Mouse (Mus musculus) kidney, postnatal 10 days (tissue): ENCODE results near the gene Eif2ak2.
A peak's percentile ranks its signal among the peaks of the same experiment; 100 is the strongest.

ENCODE experiments used
- DNase-seq: peaks from one replicate; pipeline ENCODE4 v3.0.0; 2021; ENCODE audit warnings: mixed read lengths

The Eif2ak2 gene

DNA sequence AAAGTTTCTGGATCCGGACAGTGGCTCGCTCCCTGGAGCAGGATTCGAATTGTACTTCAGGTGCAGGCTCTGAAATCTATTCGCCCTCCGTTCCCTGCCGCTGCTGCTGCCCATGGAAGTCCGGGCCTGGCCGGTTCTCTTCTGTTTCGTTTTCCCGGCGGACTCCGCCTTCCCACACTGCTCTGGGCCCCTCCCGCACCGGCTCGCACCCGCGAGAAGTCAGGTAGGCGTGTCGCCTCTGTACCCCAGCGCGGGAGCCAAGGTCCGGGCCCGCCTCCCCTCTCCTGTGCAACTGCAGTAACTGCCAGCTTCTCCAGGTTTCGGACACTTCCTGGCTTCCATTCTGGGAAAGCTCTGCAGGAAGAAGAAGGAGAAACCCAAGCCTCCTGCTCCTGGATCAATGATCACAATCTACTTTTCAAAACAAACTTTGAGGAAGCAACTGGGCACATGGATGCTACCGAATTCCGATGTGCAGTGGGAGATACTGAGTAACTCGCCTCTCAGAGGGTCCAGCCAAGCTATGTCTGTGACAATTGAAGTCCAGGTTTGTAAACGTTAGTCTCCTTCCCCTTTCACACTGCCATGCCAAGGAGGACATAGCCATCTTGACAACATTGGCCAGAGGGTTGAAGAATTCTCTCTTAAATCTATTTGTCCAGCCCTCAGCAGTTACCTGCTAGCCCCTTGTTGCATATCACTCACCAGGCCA lies at the start of gene Eif2ak2:
Eif2ak2 (minus strand) TSS at position 173 of the 712 bp plus-strand sequence.
- DNase-seq: peak; percentile 93

DNA sequence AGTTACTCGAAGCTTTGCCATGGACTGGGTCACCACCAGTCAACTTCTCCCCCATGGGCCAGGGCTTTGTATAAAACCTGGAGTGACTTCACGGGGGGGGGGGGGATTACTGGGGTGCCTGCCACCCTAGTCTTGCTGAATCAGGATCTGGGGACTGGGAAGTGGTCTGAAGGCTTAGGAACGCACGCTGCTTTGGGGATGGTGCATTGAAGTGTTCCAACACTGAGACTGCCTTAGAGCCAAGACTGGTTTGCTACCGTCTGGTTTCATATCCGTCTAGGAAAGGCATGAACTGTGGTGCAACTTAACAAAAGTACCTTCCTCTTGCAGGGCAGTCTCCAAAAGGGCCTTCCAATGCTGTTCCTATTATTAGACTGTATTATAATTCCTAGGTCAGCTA lies 35.3 kb upstream of the Eif2ak2 start:
- no peak for DNase-seq

DNA sequence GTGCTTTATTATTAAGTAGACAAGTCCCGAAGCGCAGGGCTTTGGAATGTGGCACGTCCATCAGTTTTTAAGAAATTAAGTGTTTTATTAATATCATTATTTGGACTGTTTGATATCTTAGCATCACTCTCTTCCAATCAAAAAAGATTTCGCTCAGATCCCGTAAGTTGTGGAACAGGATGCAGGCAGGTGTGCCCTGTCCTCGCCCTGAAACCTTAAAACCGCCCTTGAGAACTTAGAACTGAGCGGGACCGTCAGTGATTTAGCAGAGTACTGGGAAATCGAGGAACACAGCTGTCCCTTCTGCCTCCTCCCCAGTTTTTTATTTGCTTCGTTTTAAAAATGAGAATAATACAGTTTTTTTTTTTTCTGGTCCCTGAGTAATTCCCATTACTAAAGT lies 34.5 kb upstream of the Eif2ak2 start:
- no peak for DNase-seq

DNA sequence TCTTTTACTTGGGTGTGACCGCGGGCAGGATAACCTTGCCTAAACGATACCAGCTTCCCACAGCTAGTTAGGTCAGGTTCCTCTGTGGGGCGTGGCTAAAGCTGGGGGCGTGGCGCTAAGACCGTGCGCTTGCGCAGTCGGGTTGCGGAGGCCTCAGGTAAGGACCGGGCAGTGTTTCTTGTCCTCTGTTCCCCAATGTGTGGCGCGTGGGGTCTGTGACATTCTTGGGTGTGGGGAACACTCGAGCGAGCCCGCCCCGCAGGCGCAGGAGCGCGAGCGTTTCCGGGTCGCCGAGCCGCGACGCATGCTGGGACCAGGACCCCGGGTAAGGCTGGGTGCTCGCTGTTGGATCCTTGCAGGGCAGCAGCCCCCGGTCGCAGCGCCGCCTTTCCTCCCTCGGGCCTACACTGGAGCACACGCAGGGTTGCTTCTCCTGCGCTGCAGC lies 34.0 kb upstream of the Eif2ak2 start, which contains the start of gene Cebpzos:
Cebpzos (plus strand) TSS at position 132 of the 445 bp plus-strand sequence.
- peak; percentile 89 for DNase-seq

DNA sequence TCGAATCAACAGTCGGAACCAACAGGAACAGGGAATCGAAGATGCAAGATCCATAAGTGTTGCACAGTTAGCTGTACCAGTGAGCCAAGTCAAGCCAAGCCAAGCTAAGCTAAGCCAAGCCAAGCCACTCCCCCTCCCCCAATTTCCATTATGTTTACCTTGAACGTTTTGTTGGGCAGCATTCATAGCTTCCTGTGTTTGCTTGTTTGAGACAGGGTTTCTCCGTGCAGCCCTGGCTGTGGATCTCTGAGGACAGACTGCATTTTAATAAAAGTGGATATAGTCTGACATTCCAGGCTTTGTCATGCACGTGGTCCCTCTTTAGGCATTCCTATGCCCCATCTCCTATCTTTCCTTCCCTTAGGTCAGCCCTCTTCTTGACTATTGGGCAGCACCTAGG lies 33.4 kb upstream of the Eif2ak2 start:
- DNase-seq: no peak

DNA sequence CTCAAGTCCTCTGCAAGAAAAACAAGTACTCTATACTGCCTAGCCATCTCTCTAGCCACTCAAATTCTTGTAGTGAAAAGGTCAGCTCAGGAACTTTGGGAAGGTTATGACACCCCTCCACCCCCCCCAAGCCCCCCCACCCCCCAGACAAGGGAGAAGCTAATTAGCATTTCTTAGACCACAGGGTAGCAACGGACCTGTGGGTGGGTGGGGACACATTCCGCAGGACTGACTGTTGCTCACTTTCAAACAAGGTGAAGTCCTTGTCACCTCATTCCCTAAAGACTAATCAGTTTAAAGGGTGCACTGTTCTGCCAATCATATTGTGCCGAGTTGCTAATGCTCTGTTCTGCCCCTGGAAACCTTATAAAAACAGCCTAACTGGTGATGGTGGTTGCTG lies 31.5 kb upstream of the Eif2ak2 start:
- no peak for DNase-seq

DNA sequence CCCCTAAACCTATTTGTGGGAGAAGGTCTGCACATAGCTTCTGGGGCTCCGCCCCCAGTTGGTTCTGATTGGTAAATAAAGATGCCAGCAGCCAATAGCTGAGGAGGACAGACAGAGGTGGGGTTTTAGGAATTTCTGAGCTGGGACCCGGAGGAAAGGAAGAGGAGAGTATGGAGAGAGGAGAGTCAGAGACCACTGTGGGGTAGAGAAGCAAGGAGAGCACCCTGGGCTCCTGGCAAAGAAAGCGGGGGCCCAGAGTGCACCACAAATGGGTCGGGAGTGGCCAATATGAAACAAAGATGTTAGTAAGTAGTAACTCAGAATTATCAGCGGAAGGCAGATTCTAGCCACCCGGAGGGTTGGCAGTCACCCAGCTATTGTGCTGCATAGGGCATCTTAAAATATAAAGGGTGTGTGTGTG lies 30.5 kb upstream of the Eif2ak2 start:
- DNase-seq: peak; percentile 36

DNA sequence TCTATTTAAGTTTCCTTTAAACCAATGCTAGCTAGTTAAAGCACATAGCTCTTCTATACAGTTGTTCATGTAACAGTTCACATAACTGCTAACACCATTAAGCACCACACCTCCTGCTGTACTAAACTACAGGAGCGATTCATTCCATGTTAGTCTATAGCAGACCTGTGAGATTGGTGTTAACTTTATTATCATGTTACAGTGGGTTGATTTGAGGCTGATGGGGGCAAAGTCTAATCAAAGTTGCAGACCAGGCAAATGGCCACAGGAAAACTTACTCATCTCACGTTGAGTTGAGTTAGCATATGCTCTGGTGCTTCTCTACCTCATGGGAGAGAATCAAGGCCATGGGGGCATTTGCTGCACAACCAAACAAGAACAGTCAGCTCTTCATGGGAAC lies 27.0 kb upstream of the Eif2ak2 start:
- no peak for DNase-seq

DNA sequence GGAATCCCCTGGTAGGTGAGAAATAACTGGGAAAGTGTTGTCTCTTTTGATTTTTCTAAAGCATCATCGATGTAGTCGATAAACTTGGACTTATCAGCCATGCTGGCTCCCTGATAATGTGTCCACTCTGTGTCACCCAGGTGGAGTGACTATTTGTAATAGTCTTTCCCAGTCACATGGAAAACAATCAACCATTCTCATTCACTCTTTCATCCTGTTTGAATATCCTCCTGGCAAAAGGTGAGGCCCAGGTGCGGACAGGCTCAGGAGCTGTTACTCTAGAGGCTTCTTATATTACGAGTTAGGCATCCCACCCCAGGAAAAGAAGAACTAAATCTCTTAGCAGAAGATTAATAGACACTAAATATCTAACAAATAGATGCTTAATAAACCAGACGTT lies 24.5 kb upstream of the Eif2ak2 start, which contains the start of gene Sult6b1:
Sult6b1 (minus strand) TSS at position 101 of the 400 bp plus-strand sequence.
- DNase-seq: no peak

DNA sequence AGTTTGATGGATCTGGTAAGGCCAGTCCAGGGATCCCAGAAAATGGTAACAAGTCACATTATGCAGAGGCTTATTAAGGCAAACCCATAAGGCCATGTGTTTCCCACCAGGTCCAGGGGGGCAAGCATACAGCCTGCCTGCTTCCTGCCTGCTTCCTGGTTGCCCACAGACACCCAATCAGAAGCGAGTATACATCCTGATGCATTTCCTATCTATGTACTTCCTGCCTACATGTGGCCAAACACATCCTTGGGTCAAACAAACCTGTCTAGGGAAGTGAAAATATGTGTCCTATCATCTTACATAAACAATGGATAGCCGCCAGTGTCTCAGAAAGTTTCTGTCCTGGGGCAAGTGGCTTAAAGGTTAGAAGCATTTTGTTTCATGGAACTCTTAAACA lies 20.8 kb upstream of the Eif2ak2 start:
- DNase-seq: no peak

DNA sequence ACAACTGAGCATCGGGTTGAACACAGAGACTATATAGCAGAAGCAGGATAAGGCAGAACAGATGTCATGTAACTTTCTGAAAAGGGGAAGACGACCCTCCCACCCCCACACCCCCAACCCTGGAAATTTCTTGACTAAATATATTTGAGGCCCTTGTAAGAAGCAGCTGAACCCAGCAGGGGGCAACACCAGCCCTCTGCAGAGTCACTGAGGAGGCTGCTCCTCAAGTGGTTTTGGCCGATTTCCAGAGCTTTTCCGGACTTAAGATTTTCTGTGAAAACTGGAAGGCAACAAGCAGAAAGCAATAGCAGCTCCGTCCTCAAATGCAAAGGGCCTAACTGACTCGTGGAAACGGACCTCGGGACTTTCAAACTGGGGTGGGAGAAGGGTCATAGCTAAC lies 13.0 kb upstream of the Eif2ak2 start:
- DNase-seq: peak; percentile 85

DNA sequence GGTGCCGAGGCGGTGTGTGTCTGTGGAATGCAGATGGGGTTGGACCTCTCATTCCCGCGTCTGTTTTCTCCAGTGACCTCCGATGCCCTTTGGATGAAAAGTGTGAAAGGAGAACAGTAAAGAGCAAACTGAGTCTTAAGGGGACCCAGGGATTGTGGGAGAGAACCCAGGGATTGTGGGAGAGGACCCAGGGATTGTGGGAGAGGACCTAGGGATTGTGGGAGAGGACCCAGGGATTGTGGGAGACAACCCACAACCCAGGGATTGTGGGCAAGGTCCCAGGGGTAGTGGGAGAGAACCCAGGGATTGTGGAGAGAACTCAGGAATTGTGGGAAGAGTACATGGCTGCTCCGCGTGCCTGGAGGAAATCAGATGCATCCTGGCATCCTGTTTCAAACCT lies 12.6 kb upstream of the Eif2ak2 start:
- no peak for DNase-seq

DNA sequence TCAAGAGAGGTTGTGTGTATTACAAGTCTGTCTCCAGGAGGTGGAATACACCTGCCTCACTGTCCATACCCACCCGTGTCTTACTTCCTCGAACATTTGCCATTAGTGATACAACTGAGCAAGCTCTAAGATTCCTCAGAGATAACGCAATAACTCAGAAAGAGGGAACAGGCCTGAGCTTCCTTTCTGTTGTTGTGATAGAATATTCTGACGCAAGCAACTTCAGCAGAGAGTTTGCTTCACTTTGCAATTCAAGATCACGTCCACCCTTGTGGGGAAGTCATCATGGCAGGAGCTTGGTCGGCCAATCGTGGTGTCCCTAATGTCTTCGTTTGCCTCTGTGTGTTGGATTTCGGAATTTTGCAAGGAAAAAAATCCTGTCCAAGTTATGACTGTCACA lies 8.6 kb upstream of the Eif2ak2 start:
- no peak for DNase-seq

DNA sequence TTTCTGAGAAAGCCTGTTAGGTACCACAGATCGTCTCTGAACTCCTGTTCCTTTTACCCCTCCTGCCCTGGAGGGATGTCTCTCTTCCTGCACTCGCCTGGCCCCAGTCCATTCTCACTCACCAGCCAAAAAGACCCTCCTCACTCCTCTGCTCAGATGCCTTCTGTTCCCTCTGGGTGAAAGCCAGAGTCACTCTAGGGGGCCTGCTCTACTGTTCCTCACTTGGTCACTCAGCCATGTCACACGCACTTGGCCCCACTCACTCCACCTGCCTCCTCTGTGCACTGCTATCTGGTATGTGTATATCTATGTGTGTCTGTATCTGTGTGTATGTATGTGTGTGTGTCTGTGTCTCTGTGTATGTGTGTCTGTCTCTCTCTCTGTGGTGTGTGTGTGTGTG lies 6.8 kb upstream of the Eif2ak2 start:
- DNase-seq: no peak

DNA sequence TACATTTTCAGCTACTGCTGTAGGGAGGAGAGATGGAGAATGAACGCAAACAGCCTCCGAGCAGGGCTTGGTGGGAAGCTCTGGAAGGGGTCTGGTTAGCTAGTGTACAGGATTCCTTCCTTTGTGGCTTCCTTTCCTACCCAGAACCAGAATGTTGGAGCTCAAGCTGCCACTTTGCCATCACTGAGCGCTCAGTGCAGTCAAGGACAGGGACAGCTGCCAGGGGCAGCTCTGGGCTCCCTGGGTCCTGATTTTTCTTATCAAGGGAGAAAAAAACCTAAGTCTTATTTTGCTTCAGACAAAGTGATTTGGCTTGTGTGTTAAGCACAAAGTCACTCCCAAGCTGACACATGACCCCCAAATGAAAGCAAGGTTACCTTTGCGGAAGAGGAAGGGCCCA lies 6.2 kb upstream of the Eif2ak2 start:
- DNase-seq: no peak

DNA sequence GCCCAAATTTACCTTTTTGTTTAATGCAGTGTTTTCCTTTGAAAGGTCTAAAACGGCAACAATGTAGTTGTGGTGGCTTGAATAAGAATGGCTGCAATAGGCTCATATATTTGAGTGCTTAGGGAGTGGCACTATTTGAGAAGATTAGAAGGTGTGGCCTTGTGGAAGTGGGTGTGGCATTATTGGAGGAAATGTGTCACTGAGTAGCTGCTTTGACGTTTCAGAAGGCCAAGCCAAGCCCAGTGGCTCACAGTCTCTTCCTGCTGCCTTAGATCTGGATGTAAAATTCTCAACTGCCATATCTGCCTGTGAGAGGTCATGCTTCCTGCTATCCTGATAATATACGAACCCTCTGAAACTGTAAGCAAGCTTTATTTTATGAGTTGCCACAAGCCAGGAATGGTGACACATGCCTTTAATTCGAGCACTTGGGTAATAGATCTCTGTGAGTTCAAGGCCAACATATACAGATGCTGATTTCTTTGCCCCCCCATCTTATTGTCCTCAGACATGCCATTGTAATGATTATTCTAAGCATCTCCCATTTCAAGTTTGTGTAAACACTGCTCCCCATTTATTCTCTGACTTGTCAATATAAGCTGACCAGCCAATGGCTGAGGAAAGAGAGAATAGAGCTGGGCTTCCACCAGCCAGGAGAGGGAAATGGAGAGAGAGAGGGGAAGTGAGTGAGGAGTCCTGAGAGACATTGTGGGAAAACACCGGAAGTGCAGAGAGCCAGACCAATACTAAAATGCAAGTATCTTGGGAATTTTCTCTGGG lies 3.1 kb upstream of the Eif2ak2 start:
- no peak for DNase-seq

DNA sequence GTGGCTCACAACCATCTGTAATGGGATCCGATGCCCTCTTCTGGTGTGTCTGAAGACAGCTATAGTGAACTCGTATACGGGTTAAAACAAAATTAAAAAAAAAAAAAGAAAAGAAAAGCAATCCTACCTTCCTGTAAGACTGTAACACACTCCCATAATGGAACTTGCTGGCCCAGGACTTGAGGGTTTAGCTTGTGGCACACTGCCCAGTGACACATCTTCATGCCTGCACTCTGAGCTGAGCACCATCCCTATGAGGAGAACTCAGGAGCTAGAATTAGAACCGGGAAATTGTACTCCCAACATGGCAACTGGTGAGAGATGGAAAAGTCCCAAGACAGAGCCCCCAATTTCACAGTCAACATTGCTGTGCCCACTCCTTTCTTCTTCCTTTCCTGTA lies 918 bp upstream of the Eif2ak2 start:
- DNase-seq: no peak

DNA sequence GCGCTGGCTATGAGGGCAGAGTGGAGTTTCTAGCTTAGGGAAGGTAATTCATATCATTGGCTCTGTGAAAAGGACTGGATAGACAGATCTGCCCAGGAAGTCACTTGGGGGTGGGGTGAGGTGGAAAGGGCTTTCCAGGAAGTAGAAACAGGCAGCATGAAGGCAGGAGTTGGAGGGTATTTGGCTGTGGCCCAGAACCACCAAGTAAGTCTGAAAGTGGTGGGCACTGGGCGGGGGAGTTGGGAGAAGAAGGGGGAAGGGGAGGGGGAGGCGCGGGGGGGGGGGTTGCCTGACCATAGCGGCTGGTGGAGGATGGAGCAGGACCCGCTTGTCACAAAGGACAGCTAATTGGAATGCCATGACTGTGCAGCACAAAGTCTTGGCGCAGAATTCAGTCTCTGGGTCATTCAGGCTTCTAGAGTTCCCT lies 482 bp downstream of the Eif2ak2 start:
- peak; percentile 51 for DNase-seq

DNA sequence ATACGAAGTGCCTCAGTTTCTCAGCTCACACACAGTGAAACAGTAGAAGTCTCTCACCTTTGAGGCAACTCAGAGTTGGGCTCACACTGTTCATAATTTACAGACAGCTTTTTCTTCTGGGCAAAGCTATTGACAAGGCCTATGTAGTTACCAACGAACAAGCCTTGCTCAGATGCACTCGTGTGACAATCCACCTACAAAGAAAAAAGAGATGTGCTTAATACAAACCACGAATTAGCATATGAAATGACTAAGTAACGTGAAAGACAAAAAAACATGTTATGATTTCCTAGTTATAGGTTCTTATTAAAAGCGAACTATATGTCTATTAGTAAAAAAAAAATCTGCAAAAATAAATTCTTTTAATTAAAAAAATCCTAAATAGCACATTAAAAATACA lies 8.5 kb downstream of the Eif2ak2 start:
- DNase-seq: no peak

DNA sequence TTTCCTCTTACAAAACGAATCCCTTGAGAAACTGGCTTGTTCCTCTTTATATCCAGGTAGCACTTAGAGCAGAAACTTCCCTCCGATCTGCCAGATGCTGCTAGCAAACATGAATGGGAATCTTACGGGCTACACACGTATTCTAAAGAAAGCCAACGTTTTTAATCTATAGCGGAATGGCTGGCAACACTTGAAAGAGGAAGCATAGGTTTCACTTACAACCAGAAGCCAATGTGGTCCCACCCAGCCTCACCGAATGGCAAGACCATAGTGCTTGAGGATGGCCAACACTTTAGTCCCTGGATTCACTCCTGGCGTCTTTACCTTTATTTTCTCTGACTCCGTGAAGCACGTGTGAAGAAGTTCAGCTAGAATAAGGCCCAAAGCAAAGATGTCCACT lies 26.1 kb downstream of the Eif2ak2 start:
- no peak for DNase-seq

DNA sequence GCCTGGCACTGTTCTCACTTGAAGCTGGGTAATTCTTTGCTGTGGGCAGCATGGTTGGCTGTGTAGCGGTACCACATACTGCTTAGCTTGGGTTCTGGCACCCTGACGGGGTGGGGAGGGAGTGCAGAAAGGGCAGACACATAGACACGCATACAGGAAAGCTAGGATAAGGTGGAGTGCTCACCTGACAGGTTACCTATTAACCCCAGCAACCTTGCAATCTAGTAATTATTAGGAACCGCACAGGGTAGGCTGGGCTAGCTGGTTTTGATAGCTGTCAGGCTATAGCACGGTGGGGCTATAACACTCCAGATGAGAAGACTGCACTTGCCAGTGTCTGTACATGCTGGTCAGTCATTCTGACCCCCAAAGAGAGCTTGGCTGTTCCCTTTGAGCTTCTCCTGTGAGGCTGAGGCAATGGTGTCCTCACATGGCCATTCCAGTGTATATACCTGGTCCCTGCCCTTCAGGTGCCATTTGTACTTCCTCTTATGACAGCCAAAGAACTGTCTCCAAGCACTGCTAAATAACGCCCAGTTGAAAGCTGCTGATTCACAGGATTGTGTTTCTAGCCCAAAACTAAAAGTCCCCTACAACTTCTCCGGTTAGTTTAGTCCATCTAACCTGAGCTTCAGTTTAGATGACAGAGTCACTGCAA lies 40.0 kb downstream of the Eif2ak2 start:
- DNase-seq: no peak

DNA sequence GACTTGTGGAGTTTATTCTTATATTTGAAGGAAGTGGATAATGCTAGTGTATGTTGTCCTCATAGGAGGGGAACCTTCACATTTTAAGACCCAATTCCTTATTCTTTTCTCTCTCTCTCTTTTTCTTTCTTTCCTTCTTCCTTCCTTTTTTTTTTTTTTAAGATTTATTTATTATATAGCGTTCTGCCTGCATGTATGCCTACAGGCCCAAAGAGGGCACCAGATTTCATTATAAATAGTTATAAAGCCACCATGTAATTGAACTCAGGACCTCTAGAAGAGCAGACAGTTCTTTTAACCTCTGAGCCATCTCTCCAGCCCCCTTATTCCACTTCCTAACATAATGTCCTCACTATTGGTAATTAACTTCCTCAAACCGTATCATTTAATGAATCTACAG lies 46.3 kb downstream of the Eif2ak2 start:
- DNase-seq: no peak
